Mouse (Mus musculus) heart, postnatal 14 days (tissue): ENCODE results near the gene Spred2. TPM values are rescaled to one million over a fixed set of nuclear protein-coding genes. Genes with fewer than 3 reads are reported as not detected.

Source experiments
- DNase-seq, 2 experiments: peaks; one replicate each; pipeline ENCODE4 v3.0.0; 2021 to 2022
- intact Hi-C: fragments of 180-260 bp; cut with DNase I; formaldehyde crosslinking; loops from one replicate; pipeline ENCODE4 v1.15.1; 2025
- total RNA-seq, 2 experiments: library from RNA; stranded (reverse); gene quantifications; 2 replicates each; pipeline ENCODE4 v1.2.3; 2021

Spred2 gene
- total RNA-seq, 2 experiments from 2014 or later, result 27.1 to 27.3 TPM

- DNase-seq, result peak; percentile 50 to 55
- intact Hi-C loops, result loop anchor here (10.0 kb wide), 2 partner anchors 280 to 310 kb away; partner anchors contain the start of gene Rab1a
Observed at GRCm38 (mm10) chr11:19924757-19925148, 578 bp downstream of the Spred2 start.

GRCm38 (mm10) chr11:19925149-19925975 lies 1.2 kb downstream of the Spred2 start:
- intact Hi-C loops, result loop anchor here (10.0 kb wide), 2 partner anchors 279 to 309 kb away; partner anchors contain the start of gene Rab1a
- DNase-seq, result peak; percentile 68 to 77

GRCm38 (mm10) chr11:19925976-19926842 lies 2.0 kb downstream of the Spred2 start:
- intact Hi-C loops, result loop anchor here (2.0 to 10.0 kb wide), 3 partner anchors 37 to 309 kb away; partner anchors contain the start of gene Rab1a
- peak; percentile 35 to 39 for DNase-seq

- intact Hi-C loops, result loop anchor here (2.0 to 10.0 kb wide), 3 partner anchors 36 to 308 kb away; partner anchors contain the start of gene Rab1a
- DNase-seq, result no peak
Observed at GRCm38 (mm10) chr11:19926843-19927120, 2.6 kb downstream of the Spred2 start.

GRCm38 (mm10) chr11:19928633-19929032 lies 4.5 kb downstream of the Spred2 start:
- intact Hi-C loops, result loop anchor here (10.0 kb wide), 2 partner anchors 276 to 306 kb away; partner anchors contain the start of gene Rab1a
- no peak for DNase-seq

GRCm38 (mm10) chr11:19929087-19929865 lies 5.1 kb downstream of the Spred2 start:
- DNase-seq, result no peak
- intact Hi-C loops, result loop anchor here (10.0 kb wide), 2 partner anchors 276 to 306 kb away; partner anchors contain the start of gene Rab1a

GRCm38 (mm10) chr11:19931569-19932230 lies 7.5 kb downstream of the Spred2 start:
- intact Hi-C loops, result no loop called here
- DNase-seq, result no peak

- intact Hi-C loops, result no loop called here
Observed at GRCm38 (mm10) chr11:19932983-19933511, 8.9 kb downstream of the Spred2 start.

GRCm38 (mm10) chr11:19935524-19936354 lies 11.6 kb downstream of the Spred2 start:
- intact Hi-C loops, result no loop called here
- DNase-seq, result peak in 1 of 2 experiments; percentile 24

More at GRCm38 (mm10) chr11:19932983-19933511, 8.9 kb downstream of the Spred2 start:
- no peak for DNase-seq

GRCm38 (mm10) chr11:19938456-19939004 lies 14.4 kb downstream of the Spred2 start:
- intact Hi-C loops, result loop anchor here (2.0 kb wide), 1 partner anchor 14 kb away; no protein-coding TSS in a partner anchor
- no peak for DNase-seq

- DNase-seq, result peak in 1 of 2 experiments; percentile 25
- intact Hi-C loops, result loop anchor here (2.0 kb wide), 1 partner anchor 13 kb away; no protein-coding TSS in a partner anchor
Observed at GRCm38 (mm10) chr11:19939305-19939730, 15.1 kb downstream of the Spred2 start.

- DNase-seq, result no peak
- intact Hi-C loops, result loop anchor here (2.0 kb wide), 1 partner anchor 13 kb away; no protein-coding TSS in a partner anchor
Observed at GRCm38 (mm10) chr11:19939831-19940230, 15.7 kb downstream of the Spred2 start.

GRCm38 (mm10) chr11:19941156-19941777 lies 17.1 kb downstream of the Spred2 start:
- DNase-seq, result no peak
- intact Hi-C loops, result no loop called here

GRCm38 (mm10) chr11:19941978-19942377 lies 17.8 kb downstream of the Spred2 start:
- DNase-seq, result no peak
- intact Hi-C loops, result no loop called here

GRCm38 (mm10) chr11:19943753-19944152 lies 19.6 kb downstream of the Spred2 start:
- intact Hi-C loops, result no loop called here
- DNase-seq, result no peak

GRCm38 (mm10) chr11:19944701-19945100 lies 20.5 kb downstream of the Spred2 start:
- no peak for DNase-seq
- intact Hi-C loops, result no loop called here

- DNase-seq, result no peak
- intact Hi-C loops, result no loop called here
Observed at GRCm38 (mm10) chr11:19946721-19947120, 22.5 kb downstream of the Spred2 start.
